ENCODE assay signal across 8 mouse cellular contexts in the genomic region with DNA sequence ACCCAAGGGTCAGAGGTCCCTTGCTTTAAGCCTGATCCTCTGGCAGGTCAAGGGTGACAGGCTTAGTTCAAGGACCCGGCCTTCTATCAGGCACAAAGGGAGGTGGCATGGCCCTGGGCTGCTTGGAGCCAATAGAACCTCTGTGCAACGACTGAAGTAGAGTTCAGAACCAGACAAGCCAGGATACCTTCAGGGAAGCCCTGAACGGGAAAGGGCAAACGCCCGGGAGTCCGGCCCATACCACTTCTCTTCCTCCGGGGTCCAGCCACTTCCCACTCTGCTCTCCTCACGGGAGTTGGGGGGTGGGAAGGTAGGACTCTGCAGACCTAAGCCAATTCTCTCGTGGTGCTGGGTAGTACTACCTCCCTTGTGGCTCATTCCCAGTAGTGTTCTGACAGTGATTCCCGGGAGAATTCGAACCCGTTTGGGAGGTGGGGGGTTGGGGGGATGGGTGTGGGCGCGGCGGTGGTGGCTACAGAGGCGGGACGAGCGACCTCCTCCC. TPM values are rescaled to one million over a fixed set of nuclear protein-coding genes. Genes with fewer than 3 reads are reported as not detected.
DNase-seq lines count a peak whose midpoint lies in the region; ATAC-seq and TF ChIP-seq lines count a peak whose summit lies in the region.

No protein-coding gene starts in this region.

- H3K9ac ChIP-seq in forebrain, postnatal 0 days, result peak overlapping the region; percentile 96
- H3K9ac ChIP-seq in liver, embryonic 16.5 days (ENCODE audit: low read depth, low read length), result peak overlapping the region; percentile 99

- no peak for TF ChIP-seq CTCF in layer of hippocampus, adult 2 months (conservative IDR thresholded peaks at IDR 0.05)
- no peak for TF ChIP-seq CTCF in forebrain, postnatal 0 days (IDR thresholded peaks at IDR 0.05; ENCODE audit: low read depth)

- peak; percentile 18 for ATAC-seq in forebrain, postnatal 0 days
- ATAC-seq in liver, embryonic 16.5 days (ENCODE audit: low read depth), result no peak
- ATAC-seq in megakaryocyte-erythroid progenitor cell, adult 5-6 weeks (replicated peaks; ENCODE audit: low FRiP score, low TSS enrichment, poor library complexity, severe bottlenecking), result no peak

- WGBS in forebrain, postnatal 0 days, result under 1% methylated on average over 18 of the region's 18 CpGs
- 0% methylated on average over 17 of the region's 18 CpGs for WGBS in liver, embryonic 16.5 days (ENCODE audit: insufficient replicate concordance)

- peak overlapping the region; percentile 93 for H3K27ac ChIP-seq in layer of hippocampus, adult 2 months
- H3K27ac ChIP-seq in forebrain, postnatal 0 days (ENCODE audit: low read depth, low read length), result peak overlapping the region; percentile 95
- H3K27ac ChIP-seq in liver, embryonic 16.5 days (ENCODE audit: low read length), result peak overlapping the region; percentile 97

- H3K36me3 ChIP-seq in forebrain, postnatal 0 days (ENCODE audit: insufficient read depth), result no peaks in the 10 kb centered on the region; the same call in 1 of the 2 replicates
- no peaks in the 10 kb centered on the region for H3K36me3 ChIP-seq in liver, embryonic 16.5 days (ENCODE audit: control insufficient read depth, insufficient read depth)

- H3K9me3 ChIP-seq in forebrain, postnatal 0 days (ENCODE audit: low read length), result no peaks in the 10 kb centered on the region
- no peaks in the 10 kb centered on the region for H3K9me3 ChIP-seq in liver, embryonic 16.5 days (replicated peaks; ENCODE audit: control insufficient read depth, low read length)

- H3K4me3 ChIP-seq in layer of hippocampus, adult 2 months, result peak overlapping the region; percentile 80
- peak overlapping the region; percentile 98 for H3K4me3 ChIP-seq in forebrain, postnatal 0 days (ENCODE audit: low read depth, low read length)
- peak overlapping the region; percentile 92 for H3K4me3 ChIP-seq in liver, embryonic 16.5 days (ENCODE audit: low read depth, low read length)

- peak overlapping the region; percentile 89 for H3K4me2 ChIP-seq in forebrain, postnatal 0 days (ENCODE audit: low read depth)
- H3K4me2 ChIP-seq in liver, embryonic 16.5 days (ENCODE audit: low read depth, low read length), result peak overlapping the region; percentile 94

- H3K27me3 ChIP-seq in forebrain, postnatal 0 days (ENCODE audit: insufficient read depth, low read length), result no peaks in the 10 kb centered on the region
- no peaks in the 10 kb centered on the region for H3K27me3 ChIP-seq in liver, embryonic 16.5 days (ENCODE audit: control insufficient read depth, insufficient read depth, low read depth, low read length)

- H3K4me1 ChIP-seq in forebrain, postnatal 0 days (ENCODE audit: insufficient read depth), result peaks cover 32% of the 10 kb centered on the region
- H3K4me1 ChIP-seq in liver, embryonic 16.5 days (ENCODE audit: control insufficient read depth, low read depth, low read length), result peaks cover 74% of the 10 kb centered on the region

- no peak for DNase-seq in layer of hippocampus, adult 2 months (ENCODE audit: low spot score in 2 of 2)
- DNase-seq in layer of hippocampus, adult 9-10 months (ENCODE audit: low spot score), result no peak
- DNase-seq in adipocyte (ENCODE audit: low spot score), result peak; percentile 18
- DNase-seq in forebrain, postnatal 0 days, result peak; percentile 60
- no peak for DNase-seq in right cerebral cortex, adult 18-20 months
- no peak for DNase-seq in urinary bladder, postnatal 25 days (ENCODE audit: low spot score)

RNA-seq across cellular contexts. Expression of gene Csk, which starts 8.9 kb away (rescaled TPM):
- total RNA-seq in layer of hippocampus, adult 2 months (2021), result 10 to 100 TPM; 34.7 to 37.5 TPM
- total RNA-seq in forebrain, postnatal 0 days (2014; rRNA removed), result 105 and 135 TPM in 2 replicates
- 37.0 and 46.3 TPM in 2 replicates for polyA plus RNA-seq in forebrain, postnatal 0 days (2015; fragmentation: Nextera tagmentation; extraction: Ambion mirVana)
- 13.3 and 13.5 TPM in 2 replicates for polyA plus RNA-seq in liver, embryonic 16.5 days (2015; fragmentation: Nextera tagmentation; extraction: Ambion mirVana)
- total RNA-seq in megakaryocyte-erythroid progenitor cell, adult 5-6 weeks (2014; fragmentation: Nextera tagmentation), result 151 and 213 TPM in 2 replicates
- total RNA-seq in megakaryocyte-erythroid progenitor cell, adult 5-6 weeks (2017), result 158 and 213 TPM in 2 replicates

RNA-seq across cellular contexts. Expression of gene Lman1l, which starts 23.9 kb away (rescaled TPM):
- not detected for total RNA-seq in layer of hippocampus, adult 2 months (2021)
- not detected in 2 replicates for total RNA-seq in forebrain, postnatal 0 days (2014; rRNA removed)
- not detected in 2 replicates for polyA plus RNA-seq in forebrain, postnatal 0 days (2015; fragmentation: Nextera tagmentation; extraction: Ambion mirVana)
- polyA plus RNA-seq in liver, embryonic 16.5 days (2015; fragmentation: Nextera tagmentation; extraction: Ambion mirVana), result not detected in 2 replicates
- total RNA-seq in megakaryocyte-erythroid progenitor cell, adult 5-6 weeks (2014; fragmentation: Nextera tagmentation), result not detected in 2 replicates
- not detected in 2 replicates for total RNA-seq in megakaryocyte-erythroid progenitor cell, adult 5-6 weeks (2017)

RNA-seq across cellular contexts. Expression of gene Cplx3, which starts 38.4 kb away (rescaled TPM):
- total RNA-seq in layer of hippocampus, adult 2 months (2021), result 1 to 10 TPM; 3.7 to 5.9 TPM
- 0.67 and 1.8 TPM in 2 replicates for total RNA-seq in forebrain, postnatal 0 days (2014; rRNA removed)
- 1.2 and 2.6 TPM in 2 replicates for polyA plus RNA-seq in forebrain, postnatal 0 days (2015; fragmentation: Nextera tagmentation; extraction: Ambion mirVana)
- not detected in 2 replicates for polyA plus RNA-seq in liver, embryonic 16.5 days (2015; fragmentation: Nextera tagmentation; extraction: Ambion mirVana)
- total RNA-seq in megakaryocyte-erythroid progenitor cell, adult 5-6 weeks (2014; fragmentation: Nextera tagmentation), result not detected in 2 replicates
- not detected in 2 replicates for total RNA-seq in megakaryocyte-erythroid progenitor cell, adult 5-6 weeks (2017)

RNA-seq across cellular contexts. Expression of gene Cyp1a2, which starts 39.0 kb away (rescaled TPM):
- not detected for total RNA-seq in layer of hippocampus, adult 2 months (2021)
- total RNA-seq in forebrain, postnatal 0 days (2014; rRNA removed), result not detected in 2 replicates
- not detected in 2 replicates for polyA plus RNA-seq in forebrain, postnatal 0 days (2015; fragmentation: Nextera tagmentation; extraction: Ambion mirVana)
- polyA plus RNA-seq in liver, embryonic 16.5 days (2015; fragmentation: Nextera tagmentation; extraction: Ambion mirVana), result 0.12 TPM in 2 replicates
- total RNA-seq in megakaryocyte-erythroid progenitor cell, adult 5-6 weeks (2014; fragmentation: Nextera tagmentation), result not detected in 2 replicates
- total RNA-seq in megakaryocyte-erythroid progenitor cell, adult 5-6 weeks (2017), result not detected in 2 replicates

RNA-seq across cellular contexts. Expression of gene Cyp1a1, which starts 43.2 kb away (rescaled TPM):
- under 1 TPM in 1 of 2 experiments, not detected in 1; 0.12 TPM for total RNA-seq in layer of hippocampus, adult 2 months (2021)
- 0.38 and 0.67 TPM in 2 replicates for total RNA-seq in forebrain, postnatal 0 days (2014; rRNA removed)
- 0.30 and 0.42 TPM in 2 replicates for polyA plus RNA-seq in forebrain, postnatal 0 days (2015; fragmentation: Nextera tagmentation; extraction: Ambion mirVana)
- polyA plus RNA-seq in liver, embryonic 16.5 days (2015; fragmentation: Nextera tagmentation; extraction: Ambion mirVana), result 0.05 and 0.07 TPM in 2 replicates
- total RNA-seq in megakaryocyte-erythroid progenitor cell, adult 5-6 weeks (2014; fragmentation: Nextera tagmentation), result 0.52 and 1.7 TPM in 2 replicates
- 1.3 TPM in 1 of 2 replicates, not detected in the other for total RNA-seq in megakaryocyte-erythroid progenitor cell, adult 5-6 weeks (2017)

Comparison
In these comparisons a context has a peak if more than half of its experiments do, and no peak if none do; other contexts are left out.
1. DNase-seq: peak in adipocyte (single experiment) and forebrain, postnatal 0 days (single experiment); none in layer of hippocampus, adult 2 months (0 of 2), layer of hippocampus, adult 9-10 months (single experiment), right cerebral cortex, adult 18-20 months (single experiment) and urinary bladder, postnatal 25 days (single experiment).
2. Peak in every context shown above with its lines, with median percentiles within 50 percentile points of each other: H3K27ac ChIP-seq and H3K4me3 ChIP-seq.